Mouse (Mus musculus): ENCODE data around the gene Esf1. TPM values are rescaled to one million over a fixed set of nuclear protein-coding genes. Genes with fewer than 3 reads are reported as not detected.
"Not testable (repeated sequence)": the region's sequence is repeated elsewhere in the genome, so short reads cannot be mapped to it uniquely, and the experiment has no call there.

Esf1 gene
- polyA plus RNA-seq, 1 experiment from 2014 or later: 34.9 TPM

GRCm38 (mm10) chr2:140080747-140081577 is 89.4 kb downstream of the Esf1 start:
- H3K4me3 ChIP-seq (ENCODE audit: low read depth, low read length): no peak overlapping the region
- no peak overlapping the region for H3K27ac ChIP-seq (replicated peaks; ENCODE audit: low read depth, low read length)
- no peak overlapping the region for H3K9ac ChIP-seq (ENCODE audit: low read length)
- H3K36me3 ChIP-seq (ENCODE audit: control insufficient read depth, insufficient read depth, low read length): no peaks in the 10 kb centered on the region
- no peaks in the 10 kb centered on the region for H3K4me1 ChIP-seq (ENCODE audit: control insufficient read depth, insufficient read depth, low read length)
- no peak for DNase-seq (ENCODE audit: low spot score)
- no peaks in the 10 kb centered on the region for H3K9me3 ChIP-seq (ENCODE audit: control insufficient read depth, low read length)
- no peak overlapping the region for H3K4me2 ChIP-seq (ENCODE audit: low read depth, severe bottlenecking)
- H3K27me3 ChIP-seq (ENCODE audit: control insufficient read depth, insufficient read depth, low read length): no peaks in the 10 kb centered on the region
- no peak for ATAC-seq (ENCODE audit: insufficient number of reproducible peaks, low FRiP score, low TSS enrichment, low read depth)
- WGBS: 84% methylated on average over 11 of the region's 11 CpGs

- not testable (repeated sequence) for H3K27ac ChIP-seq (replicated peaks; ENCODE audit: low read depth, low read length); H3K4me3 ChIP-seq (ENCODE audit: low read depth, low read length); H3K27me3 ChIP-seq (ENCODE audit: control insufficient read depth, insufficient read depth, low read length); ATAC-seq (ENCODE audit: insufficient number of reproducible peaks, low FRiP score, low TSS enrichment, low read depth); H3K9ac ChIP-seq (ENCODE audit: low read length); DNase-seq (ENCODE audit: low spot score); H3K4me1 ChIP-seq (ENCODE audit: control insufficient read depth, insufficient read depth, low read length); H3K4me2 ChIP-seq (ENCODE audit: low read depth, severe bottlenecking); H3K9me3 ChIP-seq (ENCODE audit: control insufficient read depth, low read length); H3K36me3 ChIP-seq (ENCODE audit: control insufficient read depth, insufficient read depth, low read length)
Measured at GRCm38 (mm10) chr2:140079284-140079683, 91.1 kb downstream of the Esf1 start.

GRCm38 (mm10) chr2:140078600-140079280 is 91.6 kb downstream of the Esf1 start:
- ATAC-seq (ENCODE audit: insufficient number of reproducible peaks, low FRiP score, low TSS enrichment, low read depth) (no peak), DNase-seq (ENCODE audit: low spot score) (no peak)
- H3K4me2 ChIP-seq (ENCODE audit: low read depth, severe bottlenecking): no peak overlapping the region
- no peak overlapping the region for H3K4me3 ChIP-seq (ENCODE audit: low read depth, low read length)
- no peaks in the 10 kb centered on the region for H3K27me3 ChIP-seq (ENCODE audit: control insufficient read depth, insufficient read depth, low read length)
- H3K4me1 ChIP-seq (ENCODE audit: control insufficient read depth, insufficient read depth, low read length): no peaks in the 10 kb centered on the region
- H3K36me3 ChIP-seq (ENCODE audit: control insufficient read depth, insufficient read depth, low read length): no peaks in the 10 kb centered on the region
- H3K27ac ChIP-seq (replicated peaks; ENCODE audit: low read depth, low read length): no peak overlapping the region
- WGBS: 59% methylated on average over 6 of the region's 6 CpGs
- no peak overlapping the region for H3K9ac ChIP-seq (ENCODE audit: low read length)
- no peaks in the 10 kb centered on the region for H3K9me3 ChIP-seq (ENCODE audit: control insufficient read depth, low read length)

- no peak overlapping the region for H3K27ac ChIP-seq (replicated peaks; ENCODE audit: low read depth, low read length)
- 33% methylated on average over 1 of the region's 1 CpGs for WGBS
- DNase-seq (ENCODE audit: low spot score) (no peak), ATAC-seq (ENCODE audit: insufficient number of reproducible peaks, low FRiP score, low TSS enrichment, low read depth) (no peak)
- no peak overlapping the region for H3K9ac ChIP-seq (ENCODE audit: low read length)
- H3K4me1 ChIP-seq (ENCODE audit: control insufficient read depth, insufficient read depth, low read length): no peaks in the 10 kb centered on the region
- H3K36me3 ChIP-seq (ENCODE audit: control insufficient read depth, insufficient read depth, low read length): no peaks in the 10 kb centered on the region
- H3K27me3 ChIP-seq (ENCODE audit: control insufficient read depth, insufficient read depth, low read length): no peaks in the 10 kb centered on the region
- no peak overlapping the region for H3K4me3 ChIP-seq (ENCODE audit: low read depth, low read length)
- H3K4me2 ChIP-seq (ENCODE audit: low read depth, severe bottlenecking): no peak overlapping the region
- H3K9me3 ChIP-seq (ENCODE audit: control insufficient read depth, low read length): no peaks in the 10 kb centered on the region
Measured at GRCm38 (mm10) chr2:140077476-140077875, 92.9 kb downstream of the Esf1 start.

- no peak for ATAC-seq (ENCODE audit: insufficient number of reproducible peaks, low FRiP score, low TSS enrichment, low read depth)
- no peak overlapping the region for H3K9ac ChIP-seq (ENCODE audit: low read length)
- no peak overlapping the region for H3K27ac ChIP-seq (replicated peaks; ENCODE audit: low read depth, low read length)
- no peak for DNase-seq (ENCODE audit: low spot score)
- H3K9me3 ChIP-seq (ENCODE audit: control insufficient read depth, low read length): no peaks in the 10 kb centered on the region
- no peaks in the 10 kb centered on the region for H3K36me3 ChIP-seq (ENCODE audit: control insufficient read depth, insufficient read depth, low read length)
- no peaks in the 10 kb centered on the region for H3K27me3 ChIP-seq (ENCODE audit: control insufficient read depth, insufficient read depth, low read length)
- H3K4me1 ChIP-seq (ENCODE audit: control insufficient read depth, insufficient read depth, low read length): no peaks in the 10 kb centered on the region
- 79% methylated on average over 3 of the region's 3 CpGs for WGBS
- H3K4me2 ChIP-seq (ENCODE audit: low read depth, severe bottlenecking): no peak overlapping the region
- H3K4me3 ChIP-seq (ENCODE audit: low read depth, low read length): no peak overlapping the region
Measured at GRCm38 (mm10) chr2:140075150-140075549, 95.2 kb downstream of the Esf1 start.

Other genes with a start within 250 kb of the Esf1 start
- gene Tasp1, start 103.8 kb downstream of the Esf1 start, polyA plus RNA-seq (2014; fragmentation: Nextera tagmentation; extraction: Ambion mirVana): 20.2 and 21.8 TPM in 2 replicates
- not detected in 2 replicates for gene Gm17374, start 18.5 kb downstream of the Esf1 start, polyA plus RNA-seq (2014; fragmentation: Nextera tagmentation; extraction: Ambion mirVana)
- gene Ndufaf5, start 85 bp upstream of the Esf1 start, polyA plus RNA-seq (2014; fragmentation: Nextera tagmentation; extraction: Ambion mirVana): 35.0 and 36.8 TPM in 2 replicates
- not detected in 2 replicates for gene Sel1l2, start 219.1 kb upstream of the Esf1 start, polyA plus RNA-seq (2014; fragmentation: Nextera tagmentation; extraction: Ambion mirVana)
- 42.1 and 44.5 TPM in 2 replicates for gene Macrod2, start 224.7 kb upstream of the Esf1 start, polyA plus RNA-seq (2014; fragmentation: Nextera tagmentation; extraction: Ambion mirVana)